Mouse (Mus musculus) midbrain, embryonic 15.5 days (tissue): ENCODE results near the gene Taf3. TPM values are rescaled to one million over a fixed set of nuclear protein-coding genes. Genes with fewer than 3 reads are reported as not detected.

Experiments
- ATAC-seq: fragments of 200-750 bp; cut with Nextera tagmentation; replicated peaks from 2 replicates; pipeline ENCODE4 v1.8.0; 2017; ENCODE audit warnings: moderate TSS enrichment
- H3K27ac ChIP-seq: fragments of 300-500 bp; sonication (generic); 2 replicates; pipeline ENCODE4 v1.5.1; 2015; ENCODE audit warnings: mild to moderate bottlenecking, inconsistent platforms
- H3K27me3 ChIP-seq: fragments of 300-500 bp; sonication (generic); replicated peaks from 2 replicates; pipeline ENCODE4 v1.6.1; 2015; ENCODE audit warnings: inconsistent platforms
- H3K36me3 ChIP-seq: fragments of 300-500 bp; sonication (generic); replicated peaks from 2 replicates; pipeline ENCODE4 v1.6.1; 2015; ENCODE audit warnings: inconsistent platforms
- H3K4me1 ChIP-seq: fragments of 300-500 bp; sonication (generic); 2 replicates; pipeline ENCODE4 v1.6.1; 2015; ENCODE audit warnings: inconsistent platforms
- H3K4me2 ChIP-seq: fragments of 300-500 bp; sonication (generic); 2 replicates; pipeline ENCODE4 v1.6.1; 2015; ENCODE audit warnings: inconsistent platforms, mild to moderate bottlenecking, moderate library complexity
- H3K4me3 ChIP-seq: fragments of 300-500 bp; sonication (generic); 2 replicates; pipeline ENCODE4 v1.5.1; 2015; ENCODE audit warnings: mild to moderate bottlenecking, inconsistent platforms
- H3K9ac ChIP-seq: fragments of 300-500 bp; sonication (generic); 2 replicates; pipeline ENCODE4 v1.6.1; 2015; ENCODE audit warnings: mild to moderate bottlenecking, inconsistent platforms
- H3K9me3 ChIP-seq: fragments of 300-500 bp; sonication (generic); 2 replicates; pipeline ENCODE4 v1.6.1; 2016; ENCODE audit warnings: inconsistent platforms
- WGBS: fragments of 180-500 bp; shearing (Covaris S2); methylation state at CpG from one replicate; pipeline ENCODE4 v1.1.7; 2015; ENCODE audit warnings: mixed read lengths; 5-methylcytosine and 5-hydroxymethylcytosine counted together
- polyA plus RNA-seq: library from polyadenylated mRNA; unstranded; fragments of >200 nt; fragmentation: Nextera tagmentation; extraction: Ambion mirVana; gene quantifications from 2 replicates; pipeline ENCODE4 v1.2.1, GENCODE M21; 2015

The Taf3 gene
- polyA plus RNA-seq, 1 experiment from 2014 or later = 14.8 TPM

DNA sequence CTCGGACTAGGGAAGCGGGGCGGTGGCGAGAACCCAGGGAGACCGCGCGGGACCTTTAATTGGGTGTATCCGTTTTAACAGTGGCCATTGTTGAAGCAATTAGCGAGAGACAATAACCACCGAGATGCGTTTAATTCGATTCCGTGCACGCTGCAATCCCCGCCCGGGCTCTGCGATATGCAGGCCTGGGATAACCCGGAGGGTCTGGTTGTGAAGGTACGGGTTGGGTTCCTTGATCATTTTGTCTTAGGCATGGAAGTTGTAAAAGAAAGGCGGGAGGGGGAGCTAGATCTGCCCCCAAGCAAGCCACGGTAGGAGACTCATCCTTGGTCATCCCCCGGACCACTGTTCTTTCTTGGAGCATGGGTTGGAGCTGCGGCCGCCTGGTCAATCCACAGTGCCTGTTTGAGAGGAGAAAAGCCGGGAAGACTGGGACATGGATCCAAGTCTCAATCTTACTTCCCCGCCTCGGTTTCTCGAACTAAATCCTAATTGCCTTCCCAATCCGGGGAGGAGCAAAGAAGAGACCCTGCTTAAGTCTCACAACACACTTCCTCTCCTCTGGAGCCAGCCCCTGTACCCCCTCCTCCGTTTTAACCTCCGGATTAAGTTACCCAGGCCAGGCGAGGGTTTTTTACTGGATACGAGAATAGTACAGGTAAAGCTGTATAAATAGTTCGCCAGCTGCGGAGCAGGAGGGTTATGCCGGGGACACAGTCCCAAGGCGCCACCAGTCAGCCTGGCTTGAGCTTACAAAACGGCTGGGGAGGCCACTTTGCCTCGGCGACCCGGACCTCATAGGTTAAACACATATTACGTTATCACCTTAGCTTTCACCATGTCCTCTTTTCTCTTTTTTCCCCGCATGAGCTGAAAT is 165.2 kb downstream of the Taf3 start:
- H3K9me3 ChIP-seq = no peaks in the 10 kb centered on the region
- peaks cover 29% of the 10 kb centered on the region for H3K4me1 ChIP-seq
- peak overlapping the region; percentile 43 for H3K4me3 ChIP-seq
- peak overlapping the region; percentile 41 for H3K9ac ChIP-seq
- peak overlapping the region; percentile 81 for H3K27ac ChIP-seq
- no peaks in the 10 kb centered on the region for H3K36me3 ChIP-seq
- ATAC-seq = no peak
- WGBS = under 1% methylated on average over 43 of the region's 43 CpGs
- peaks cover 54% of the 10 kb centered on the region for H3K27me3 ChIP-seq
- H3K4me2 ChIP-seq = peak overlapping the region; percentile 67

DNA sequence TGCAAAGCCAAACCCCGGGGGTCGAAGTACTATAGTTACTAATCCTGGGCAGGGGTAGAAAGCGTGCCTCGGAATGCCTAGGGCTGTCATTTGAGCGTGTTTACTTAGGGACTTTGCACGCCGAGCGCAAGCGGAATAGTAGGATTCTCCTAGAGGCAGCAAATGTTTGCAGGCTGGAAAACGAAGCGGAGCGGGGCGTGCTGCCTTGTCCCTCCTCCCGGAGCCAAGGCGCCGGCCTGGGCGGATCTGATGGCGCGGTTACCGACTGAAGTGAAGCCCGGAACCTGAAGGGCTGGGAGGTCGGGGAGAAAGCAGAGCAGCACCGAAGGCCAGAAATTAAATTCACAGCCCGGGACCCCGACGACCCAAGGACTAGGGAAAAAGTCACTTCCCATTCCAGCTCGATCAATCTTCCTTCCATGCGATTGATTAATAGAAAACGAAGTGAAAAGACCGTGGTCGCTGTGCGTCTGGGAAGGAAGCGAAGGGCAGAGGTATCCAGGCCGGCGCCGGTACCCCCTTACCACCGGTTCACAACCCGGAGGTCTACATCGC is 165.9 kb downstream of the Taf3 start:
- Histone ChIP-seq H3K4me2 (peak overlapping the region; percentile 67), H3K4me1 (peaks cover 29% of the 10 kb centered on the region), H3K9ac (peak overlapping the region; percentile 41), H3K36me3 (no peaks in the 10 kb centered on the region), H3K9me3 (no peaks in the 10 kb centered on the region), H3K4me3 (peak overlapping the region; percentile 43), H3K27me3 (peaks cover 52% of the 10 kb centered on the region), H3K27ac (peak overlapping the region; percentile 81)
- WGBS = under 1% methylated on average over 39 of the region's 39 CpGs
- no peak for ATAC-seq

DNA sequence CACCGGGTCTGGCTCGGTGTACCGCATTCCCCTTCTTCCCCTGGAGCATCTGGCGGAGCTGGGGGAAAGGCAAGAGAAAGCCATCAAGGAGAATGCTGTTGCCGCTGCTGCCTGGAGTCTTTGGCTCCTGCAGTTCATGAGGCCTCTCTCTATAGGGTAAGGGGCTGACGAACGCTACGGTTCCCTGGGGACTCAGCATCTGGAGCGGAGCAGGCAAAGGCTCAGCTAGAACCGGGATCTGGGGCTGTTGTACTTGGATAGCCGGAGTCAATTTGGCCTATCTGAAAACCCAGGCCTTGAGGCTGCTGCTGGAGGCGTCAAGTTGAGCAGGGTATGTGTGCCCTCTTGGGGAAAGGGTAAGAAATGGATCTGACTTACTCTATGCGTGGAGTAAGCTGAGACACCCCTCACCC is 166.8 kb downstream of the Taf3 start:
- peaks cover 46% of the 10 kb centered on the region for H3K27me3 ChIP-seq

DNA sequence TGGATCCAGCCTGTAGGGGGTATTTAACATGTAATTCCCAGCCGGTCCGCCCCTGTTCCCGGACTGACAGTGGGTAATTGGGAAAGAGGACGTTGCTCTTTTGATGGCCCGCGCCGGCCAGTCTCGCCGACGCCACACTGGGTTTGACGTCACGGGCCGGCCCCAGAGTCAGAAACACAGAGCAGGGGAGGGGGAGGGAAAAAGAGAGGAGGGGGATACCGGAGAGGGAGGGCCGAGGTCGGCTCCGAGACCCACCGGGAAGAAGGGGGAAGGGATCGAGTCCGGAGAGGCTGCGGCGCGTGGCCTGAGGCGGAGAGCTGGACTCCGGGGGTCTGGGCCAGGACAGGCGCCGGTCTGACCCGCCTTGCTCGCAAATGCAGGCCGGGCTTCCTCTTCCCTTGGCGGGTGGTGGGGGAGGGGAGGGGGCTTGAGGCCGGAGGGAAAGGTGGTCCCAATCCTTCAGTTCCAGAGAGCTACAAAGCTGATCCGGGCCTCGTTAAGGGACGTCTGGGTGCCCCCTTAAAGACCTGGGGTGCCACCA is 167.3 kb downstream of the Taf3 start, which contains the start of gene 4930412O13Rik:
4930412O13Rik (plus strand) TSS at position 202 of the 541 bp plus-strand sequence.
- H3K27me3 ChIP-seq = peaks cover 43% of the 10 kb centered on the region
- peak within 1 kb of the TSS; percentile 81 for H3K27ac ChIP-seq
- peak within 1 kb of the TSS; percentile 67 for H3K4me2 ChIP-seq
- peak within 1 kb of the TSS; percentile 43 for H3K4me3 ChIP-seq
- no peaks in the 10 kb centered on the region for H3K36me3 ChIP-seq
- peak; percentile 5; the same call in 1 of the 2 replicates for ATAC-seq
- peak within 1 kb of the TSS; percentile 41 for H3K9ac ChIP-seq
- peaks cover 29% of the 10 kb centered on the region for H3K4me1 ChIP-seq
- WGBS = under 1% methylated on average over 34 of the region's 35 CpGs
- H3K9me3 ChIP-seq = no peaks in the 10 kb centered on the region

More for the DNA sequence above, 166.8 kb downstream of the Taf3 start:
- H3K4me3 ChIP-seq = peak overlapping the region; percentile 43
- peak; percentile 17 for ATAC-seq
- no peaks in the 10 kb centered on the region for H3K9me3 ChIP-seq
- H3K36me3 ChIP-seq = no peaks in the 10 kb centered on the region
- peak overlapping the region; percentile 67 for H3K4me2 ChIP-seq
- peak overlapping the region; percentile 41 for H3K9ac ChIP-seq
- H3K4me1 ChIP-seq = peaks cover 29% of the 10 kb centered on the region
- peak overlapping the region; percentile 81 for H3K27ac ChIP-seq
- WGBS = 2% methylated on average over 13 of the region's 13 CpGs

DNA sequence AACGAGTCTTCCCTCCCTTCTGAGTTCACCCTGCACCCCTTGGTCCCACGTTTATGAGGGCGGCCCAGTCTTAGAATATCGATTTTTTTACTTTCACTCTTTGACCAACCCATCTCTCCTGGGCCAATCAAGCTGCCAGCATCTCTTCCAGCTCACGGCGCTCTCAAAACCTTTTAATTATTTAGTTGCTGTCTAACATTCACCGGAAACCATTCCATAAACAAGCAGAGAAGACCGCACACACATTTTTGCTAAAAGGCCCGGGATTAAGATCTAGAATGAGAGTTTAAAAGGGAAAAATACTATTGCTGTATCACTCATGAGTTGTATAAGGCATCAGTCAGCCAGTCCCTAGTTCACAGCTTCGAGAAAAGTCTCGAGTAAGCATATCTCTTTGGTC is 168.1 kb downstream of the Taf3 start:
- H3K27ac ChIP-seq = peak overlapping the region; percentile 81
- no peak for ATAC-seq
- peaks cover 41% of the 10 kb centered on the region for H3K27me3 ChIP-seq
- H3K4me2 ChIP-seq = peak overlapping the region; percentile 67
- no peaks in the 10 kb centered on the region for H3K36me3 ChIP-seq
- H3K4me3 ChIP-seq = peak overlapping the region; percentile 43; the same call in 1 of the 2 replicates
- H3K9me3 ChIP-seq = no peaks in the 10 kb centered on the region
- H3K4me1 ChIP-seq = peaks cover 29% of the 10 kb centered on the region
- no peak overlapping the region for H3K9ac ChIP-seq
- 5% methylated on average over 11 of the region's 11 CpGs for WGBS

DNA sequence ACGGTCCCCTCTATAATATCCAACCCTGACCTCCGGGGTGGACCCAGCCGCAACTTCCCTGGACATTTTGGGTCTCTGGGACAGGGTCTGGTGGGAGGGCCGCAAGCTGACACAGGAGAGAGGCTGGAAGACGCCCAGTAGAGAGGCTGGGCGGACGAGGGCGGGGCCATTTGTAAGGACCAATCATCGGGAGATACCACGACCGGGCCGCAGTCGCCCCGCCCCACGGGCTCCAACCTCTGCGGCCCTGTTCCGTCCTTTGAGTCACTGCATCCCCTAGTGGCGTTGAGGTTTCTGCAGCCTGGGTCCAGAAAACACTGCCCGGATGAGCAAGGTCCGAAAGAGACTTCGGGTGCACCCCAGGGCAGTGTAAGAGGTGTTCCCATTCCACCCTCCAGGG is 168.9 kb downstream of the Taf3 start:
- Histone ChIP-seq H3K4me3 (peak overlapping the region; percentile 43), H3K4me1 (peaks cover 32% of the 10 kb centered on the region), H3K9ac (peak overlapping the region; percentile 38; the same call in 1 of the 2 replicates), H3K27me3 (peaks cover 40% of the 10 kb centered on the region), H3K36me3 (no peaks in the 10 kb centered on the region), H3K9me3 (no peaks in the 10 kb centered on the region), H3K27ac (peak overlapping the region; percentile 81; the same call in 1 of the 2 replicates), H3K4me2 (peak overlapping the region; percentile 67)
- peak; percentile 91 for ATAC-seq
- under 1% methylated on average over 21 of the region's 21 CpGs for WGBS

DNA sequence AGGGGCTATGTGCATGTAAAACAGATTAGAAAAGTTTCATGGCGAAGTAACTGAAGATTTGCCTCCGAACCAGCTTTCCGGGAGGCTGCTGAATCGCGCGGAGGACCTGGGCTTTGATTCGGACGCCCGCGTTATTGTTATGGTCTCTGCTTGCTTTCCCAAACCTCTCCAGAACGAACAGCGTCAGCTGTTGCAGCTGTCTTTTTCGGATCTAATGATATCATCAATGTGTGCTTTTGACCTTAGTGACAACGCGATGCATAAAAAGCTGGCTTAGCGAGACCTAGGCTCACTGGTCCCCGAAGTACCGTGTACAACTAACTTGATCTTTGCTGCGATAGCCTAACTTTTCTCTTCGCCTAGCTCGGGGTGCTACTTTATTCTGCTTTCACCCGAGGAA is 169.3 kb downstream of the Taf3 start:
- peak; percentile 8 for ATAC-seq
- H3K27ac ChIP-seq = peak overlapping the region; percentile 81
- H3K9ac ChIP-seq = peak overlapping the region; percentile 38; the same call in 1 of the 2 replicates
- H3K4me1 ChIP-seq = peaks cover 32% of the 10 kb centered on the region
- WGBS = under 1% methylated on average over 22 of the region's 22 CpGs
- H3K36me3 ChIP-seq = no peaks in the 10 kb centered on the region
- H3K4me3 ChIP-seq = peak overlapping the region; percentile 43
- peaks cover 41% of the 10 kb centered on the region for H3K27me3 ChIP-seq
- peak overlapping the region; percentile 67 for H3K4me2 ChIP-seq
- H3K9me3 ChIP-seq = no peaks in the 10 kb centered on the region

DNA sequence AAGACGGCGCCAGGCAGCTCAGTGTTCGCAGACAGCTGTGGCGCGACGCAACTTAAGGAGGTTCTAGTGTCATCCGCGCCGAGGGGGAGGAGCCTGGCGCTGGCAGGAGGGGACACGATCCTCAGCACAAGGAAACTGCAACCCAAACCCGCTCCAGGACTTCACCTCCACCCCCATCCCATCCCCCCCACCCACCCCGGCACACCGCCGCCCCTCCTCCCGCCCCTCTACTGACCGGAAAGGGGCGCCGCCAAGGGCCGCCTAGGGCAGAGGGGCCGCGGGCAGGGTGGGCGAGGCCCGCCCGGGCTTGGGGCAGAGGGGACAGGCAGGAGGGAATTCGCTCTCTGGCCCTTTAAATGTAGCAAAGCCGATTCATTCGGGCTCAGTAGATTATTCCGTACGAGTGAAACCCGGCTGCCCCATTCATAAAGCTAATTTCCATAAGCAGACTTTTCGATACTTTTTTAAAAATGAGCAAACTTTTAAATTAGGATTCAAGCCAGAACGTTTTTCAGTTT is 169.8 kb downstream of the Taf3 start:
- ATAC-seq = peak; percentile 35
- Histone ChIP-seq H3K4me1 (peaks cover 32% of the 10 kb centered on the region), H3K27ac (peak overlapping the region; percentile 81), H3K4me2 (peak overlapping the region; percentile 67), H3K9me3 (no peaks in the 10 kb centered on the region), H3K27me3 (peaks cover 44% of the 10 kb centered on the region), H3K9ac (peak overlapping the region; percentile 38; the same call in 1 of the 2 replicates), H3K4me3 (peak overlapping the region; percentile 43), H3K36me3 (no peaks in the 10 kb centered on the region)
- WGBS = under 1% methylated on average over 30 of the region's 33 CpGs

DNA sequence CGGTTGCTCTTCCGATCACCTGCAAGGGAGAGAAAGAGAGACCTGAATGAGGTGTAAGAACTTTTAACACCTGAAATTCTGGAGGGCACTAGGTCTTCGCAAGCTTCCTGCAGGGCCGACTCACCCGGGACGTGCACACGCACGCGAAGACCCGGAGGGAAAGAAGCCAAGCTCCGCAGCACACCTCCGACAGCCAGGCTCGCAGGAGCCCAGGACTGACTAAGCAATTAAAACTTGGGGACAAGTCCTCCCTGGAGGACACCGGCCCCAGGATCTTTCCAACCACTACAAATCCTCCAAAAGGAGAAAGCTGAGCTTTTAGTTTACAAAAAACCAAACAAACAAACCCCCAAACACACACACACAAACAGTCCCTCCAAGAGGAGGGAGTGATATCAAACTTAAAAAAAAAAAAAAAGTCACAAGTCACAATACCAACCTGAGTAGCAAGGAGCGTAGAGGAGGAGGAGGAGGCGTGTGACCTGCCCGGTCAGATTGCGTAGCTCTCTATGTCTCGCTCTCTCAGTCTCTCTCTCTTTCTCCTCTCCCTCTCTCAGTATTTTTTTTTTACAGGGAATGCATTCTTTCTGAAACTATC is 170.3 kb downstream of the Taf3 start:
- WGBS = under 1% methylated on average over 19 of the region's 19 CpGs
- H3K9ac ChIP-seq = peak overlapping the region; percentile 38
- no peaks in the 10 kb centered on the region for H3K9me3 ChIP-seq
- peak overlapping the region; percentile 67 for H3K4me2 ChIP-seq
- ATAC-seq = no peak
- peak overlapping the region; percentile 43 for H3K4me3 ChIP-seq
- H3K36me3 ChIP-seq = no peaks in the 10 kb centered on the region
- H3K27me3 ChIP-seq = peaks cover 50% of the 10 kb centered on the region
- peaks cover 31% of the 10 kb centered on the region for H3K4me1 ChIP-seq
- H3K27ac ChIP-seq = peak overlapping the region; percentile 81

DNA sequence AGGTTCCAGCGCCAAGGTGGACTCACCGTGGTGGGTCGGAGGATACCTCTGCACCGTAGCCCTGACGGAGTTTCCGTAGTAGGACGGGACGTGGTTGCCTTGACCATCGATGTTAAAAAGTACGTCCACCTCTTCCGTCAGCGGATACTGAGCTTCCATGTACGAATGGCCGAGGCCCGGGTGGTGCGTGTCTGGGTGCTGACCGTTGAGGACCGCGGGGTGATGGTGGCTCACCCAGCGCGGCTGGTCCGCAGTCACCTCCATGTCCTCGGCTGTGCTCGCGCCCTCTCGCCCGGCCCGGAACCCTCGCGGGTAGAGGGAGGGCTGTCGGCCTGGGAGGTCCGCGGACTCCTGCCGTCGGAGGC is 171.1 kb downstream of the Taf3 start:
- peak overlapping the region; percentile 38 for H3K9ac ChIP-seq
- no peak for ATAC-seq
- peaks cover 25% of the 10 kb centered on the region for H3K4me1 ChIP-seq
- H3K4me3 ChIP-seq = peak overlapping the region; percentile 43
- H3K27me3 ChIP-seq = peaks cover 57% of the 10 kb centered on the region
- peak overlapping the region; percentile 67 for H3K4me2 ChIP-seq
- no peaks in the 10 kb centered on the region for H3K9me3 ChIP-seq
- under 1% methylated on average over 35 of the region's 35 CpGs for WGBS
- no peaks in the 10 kb centered on the region for H3K36me3 ChIP-seq
- H3K27ac ChIP-seq = peak overlapping the region; percentile 81

DNA sequence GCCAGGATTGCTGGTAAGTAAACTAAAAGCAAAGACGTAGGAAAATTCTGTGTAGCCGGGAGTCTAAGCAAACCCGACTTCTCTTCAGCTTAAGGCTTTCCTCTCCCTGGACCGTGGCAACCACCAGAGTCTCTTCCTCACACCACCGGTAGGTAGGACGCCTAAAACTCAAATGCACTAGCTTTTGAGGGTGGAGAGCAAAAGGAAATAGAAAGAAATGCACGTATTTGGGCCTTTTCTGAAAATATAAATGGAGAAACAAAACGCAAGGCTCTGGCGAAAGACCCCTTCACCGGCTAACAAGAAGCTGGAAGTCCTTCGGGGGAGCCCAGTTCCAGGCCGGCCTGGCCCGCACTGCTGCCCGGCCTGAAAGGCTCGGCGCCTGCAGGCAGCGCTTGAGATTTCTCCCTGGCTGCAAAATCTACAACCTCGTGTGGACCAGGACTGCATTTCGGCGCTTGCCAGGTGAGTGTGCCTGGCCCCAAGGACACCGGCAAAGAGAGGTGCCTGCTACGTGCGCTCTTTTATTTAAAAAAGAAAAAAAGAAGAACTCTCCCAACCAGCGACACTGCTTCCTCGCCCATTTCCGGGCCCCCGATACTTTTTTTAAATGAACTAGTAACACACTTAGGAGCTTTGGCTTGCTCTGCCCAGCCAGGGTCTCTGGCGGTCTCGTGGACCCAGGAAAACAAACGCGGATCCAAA is 171.6 kb downstream of the Taf3 start:
- peak overlapping the region; percentile 43 for H3K4me3 ChIP-seq
- peaks cover 62% of the 10 kb centered on the region for H3K27me3 ChIP-seq
- ATAC-seq = no peak
- peak overlapping the region; percentile 67 for H3K4me2 ChIP-seq
- peak overlapping the region; percentile 38 for H3K9ac ChIP-seq
- no peaks in the 10 kb centered on the region for H3K9me3 ChIP-seq
- H3K27ac ChIP-seq = peak overlapping the region; percentile 81
- WGBS = 1% methylated on average over 31 of the region's 31 CpGs
- peaks cover 21% of the 10 kb centered on the region for H3K4me1 ChIP-seq
- H3K36me3 ChIP-seq = no peaks in the 10 kb centered on the region
